Mouse (Mus musculus): ENCODE data around the gene Sephs1. TPM values are rescaled to one million over a fixed set of nuclear protein-coding genes. Genes with fewer than 3 reads are reported as not detected.
A peak's percentile ranks its signal among the peaks of the same experiment; 100 is the strongest.

The Sephs1 gene
- polyA plus RNA-seq, 1 experiment from 2014 or later: 96.7 TPM

DNA sequence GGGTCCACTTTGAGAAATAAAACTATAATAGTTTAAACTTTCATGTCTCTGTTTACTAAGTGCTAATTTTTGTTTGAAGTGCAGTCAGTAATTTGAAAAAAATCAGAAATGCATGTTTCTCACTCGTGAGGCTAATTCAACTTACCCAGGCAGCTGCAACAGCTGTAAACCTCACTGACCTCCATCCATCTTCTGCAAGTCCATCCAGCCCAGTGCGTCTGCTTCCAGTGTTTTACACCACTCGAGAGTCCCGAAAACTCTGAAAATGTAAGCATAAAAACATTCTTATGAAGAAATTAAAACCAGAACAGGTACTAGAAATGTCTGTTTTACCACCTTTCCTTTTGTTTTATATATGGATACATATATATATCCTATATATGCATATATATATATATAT lies 29.2 kb downstream of the Sephs1 start:
- ATAC-seq: no peak
- no peak overlapping the region for H3K27ac ChIP-seq
- H3K27me3 ChIP-seq: no peaks in the 10 kb centered on the region
- H3K4me2 ChIP-seq: no peak overlapping the region
- H3K36me3 ChIP-seq (ENCODE audit: poor library complexity, severe bottlenecking): peaks cover 41% of the 10 kb centered on the region
- H3K4me3 ChIP-seq: no peak overlapping the region
- 94% methylated on average over 4 of the region's 4 CpGs for WGBS
- no peak overlapping the region for H3K9ac ChIP-seq
- H3K9me3 ChIP-seq (replicated peaks): no peaks in the 10 kb centered on the region
- no peaks in the 10 kb centered on the region for H3K4me1 ChIP-seq

DNA sequence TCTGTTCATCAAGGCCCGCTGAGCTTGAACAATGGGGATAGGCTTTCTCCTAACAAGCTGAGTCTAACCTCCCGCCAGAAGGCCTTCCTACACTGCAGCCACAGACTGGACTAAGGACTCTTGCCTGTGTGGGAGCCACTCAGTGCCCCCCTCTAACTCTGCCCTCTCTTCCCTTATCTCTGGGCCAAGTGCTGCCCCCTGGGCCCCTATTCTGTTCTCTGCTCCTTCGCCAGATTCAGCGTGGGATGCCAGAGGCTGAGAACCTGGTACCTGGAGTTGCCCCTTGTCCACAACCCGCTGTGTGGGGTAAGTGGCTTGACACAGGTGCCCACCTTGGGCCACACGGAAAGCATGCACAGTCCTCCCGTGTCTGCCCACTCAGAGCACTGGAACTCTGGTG lies 32.6 kb downstream of the Sephs1 start:
- Histone ChIP-seq H3K4me3 (no peak overlapping the region), H3K9ac (no peak overlapping the region), H3K27ac (no peak overlapping the region), H3K9me3 (replicated peaks) (no peaks in the 10 kb centered on the region), H3K27me3 (no peaks in the 10 kb centered on the region), H3K4me1 (0 out of 2 replicates have a peak, but pooled peaks cover 3% of the 10 kb centered on the region), H3K36me3 (ENCODE audit: poor library complexity, severe bottlenecking) (peaks cover 9% of the 10 kb centered on the region), H3K4me2 (no peak overlapping the region)
- no peak for ATAC-seq
- 63% methylated on average over 7 of the region's 7 CpGs for WGBS

DNA sequence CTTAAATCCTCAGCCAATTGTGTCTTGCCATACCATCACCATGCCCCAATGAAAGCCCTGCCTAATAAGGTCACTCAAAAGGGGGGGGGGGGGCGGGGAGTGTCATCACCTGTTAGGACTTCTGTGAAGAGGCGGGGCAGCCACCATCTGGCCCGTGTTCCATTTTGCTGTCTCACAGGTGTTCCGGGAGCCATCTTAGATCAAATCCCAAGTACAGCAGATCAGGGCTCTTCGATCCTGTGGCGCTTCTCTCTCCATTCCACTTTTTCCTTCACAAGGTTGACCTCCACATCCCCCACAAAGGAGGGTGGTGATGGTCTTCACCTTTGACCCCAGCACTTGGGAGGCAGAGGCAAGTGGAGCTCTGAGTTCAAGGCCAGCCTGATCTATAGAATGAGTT lies 34.7 kb downstream of the Sephs1 start:
- no peak overlapping the region for H3K9ac ChIP-seq
- no peak overlapping the region for H3K27ac ChIP-seq
- 0 out of 2 replicates have a peak, but pooled peaks cover 8% of the 10 kb centered on the region for H3K4me1 ChIP-seq
- 77% methylated on average over 6 of the region's 6 CpGs for WGBS
- no peaks in the 10 kb centered on the region for H3K36me3 ChIP-seq (ENCODE audit: poor library complexity, severe bottlenecking)
- H3K9me3 ChIP-seq (replicated peaks): no peaks in the 10 kb centered on the region
- no peaks in the 10 kb centered on the region for H3K27me3 ChIP-seq
- ATAC-seq: no peak
- no peak overlapping the region for H3K4me2 ChIP-seq
- no peak overlapping the region for H3K4me3 ChIP-seq

- H3K4me3 ChIP-seq: no peak overlapping the region
- no peaks in the 10 kb centered on the region for H3K27me3 ChIP-seq
- no peaks in the 10 kb centered on the region for H3K36me3 ChIP-seq (ENCODE audit: poor library complexity, severe bottlenecking)
- H3K4me1 ChIP-seq: 0 out of 2 replicates have a peak, but pooled peaks cover 8% of the 10 kb centered on the region
- 0 out of 2 replicates have a peak overlapping the region, but pooled peaks have one; percentile 19 for H3K4me2 ChIP-seq
- no peak for ATAC-seq
- 17% methylated on average over 8 of the region's 8 CpGs for WGBS
- H3K27ac ChIP-seq: no peak overlapping the region
- H3K9me3 ChIP-seq (replicated peaks): no peaks in the 10 kb centered on the region
- H3K9ac ChIP-seq: no peak overlapping the region
Observed at GRCm38 (mm10) chr2:4917326-4918021, 36.1 kb downstream of the Sephs1 start.

DNA sequence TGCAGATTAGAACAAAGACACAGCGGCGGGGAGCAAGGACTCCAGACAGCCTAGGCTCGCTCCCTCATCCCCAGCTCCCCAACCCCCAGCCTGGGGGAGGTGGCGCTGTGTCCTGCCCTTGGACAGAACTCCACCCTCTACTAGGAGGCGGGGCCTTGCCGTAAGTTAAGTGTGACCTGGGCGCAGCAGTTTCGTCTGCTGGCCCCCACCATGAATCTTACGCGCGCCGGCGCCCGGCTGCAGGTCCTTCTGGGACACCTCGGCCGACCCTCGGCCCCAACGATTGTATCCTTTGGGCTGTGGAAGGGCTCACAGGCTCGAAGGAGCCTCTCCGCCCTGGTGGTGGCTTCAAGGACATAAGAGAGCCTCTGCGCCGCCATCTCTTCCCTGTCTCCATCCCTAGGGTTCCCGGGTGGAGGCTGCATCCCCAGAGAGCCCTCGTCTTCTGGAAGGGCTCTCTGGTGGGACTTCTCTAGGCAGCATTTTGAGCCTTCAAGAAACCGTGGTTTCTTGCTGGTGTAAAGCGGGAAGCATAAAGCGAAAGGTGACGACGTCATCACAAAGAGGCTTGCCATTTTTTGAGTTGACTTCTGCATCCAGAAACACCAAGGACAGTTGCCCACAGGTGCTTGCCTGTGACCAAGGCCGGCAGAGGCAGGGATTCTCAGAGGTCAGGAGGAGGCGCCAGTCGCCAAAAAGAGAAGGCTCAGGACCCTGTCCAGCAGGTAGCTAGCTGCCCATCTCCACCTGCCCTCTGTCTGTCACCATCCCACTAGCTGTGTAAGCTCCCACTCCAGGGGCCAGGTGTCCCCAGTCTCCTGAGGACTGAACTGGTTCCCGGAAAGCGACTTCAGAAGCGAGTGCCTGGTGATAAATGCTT lies 37.7 kb downstream of the Sephs1 start, which contains the start of gene Phyh:
Phyh (plus strand) TSS at position 160 of the 880 bp plus-strand sequence.
- H3K27ac ChIP-seq: peak within 1 kb of the TSS; percentile 14
- 8% methylated on average over 35 of the region's 35 CpGs for WGBS

GRCm38 (mm10) chr2:4921019-4921418 lies 39.7 kb downstream of the Sephs1 start:
- H3K4me2 ChIP-seq: no peak overlapping the region
- ATAC-seq: no peak
- no peaks in the 10 kb centered on the region for H3K36me3 ChIP-seq (ENCODE audit: poor library complexity, severe bottlenecking)
- 0 out of 2 replicates have a peak, but pooled peaks cover 8% of the 10 kb centered on the region for H3K4me1 ChIP-seq
- no peaks in the 10 kb centered on the region for H3K27me3 ChIP-seq
- H3K4me3 ChIP-seq: no peak overlapping the region
- no peak overlapping the region for H3K27ac ChIP-seq
- 67% methylated on average over 5 of the region's 5 CpGs for WGBS
- no peak overlapping the region for H3K9ac ChIP-seq
- H3K9me3 ChIP-seq (replicated peaks): no peaks in the 10 kb centered on the region

More for the DNA sequence above, 37.7 kb downstream of the Sephs1 start, which contains the start of gene Phyh:
- H3K4me3 ChIP-seq: peak within 1 kb of the TSS; percentile 53
- H3K4me2 ChIP-seq: peak within 1 kb of the TSS; percentile 79
- peak within 1 kb of the TSS; percentile 76 for H3K9ac ChIP-seq
- H3K27me3 ChIP-seq: no peaks in the 10 kb centered on the region
- H3K36me3 ChIP-seq (ENCODE audit: poor library complexity, severe bottlenecking): no peaks in the 10 kb centered on the region
- H3K4me1 ChIP-seq: 0 out of 2 replicates have a peak, but pooled peaks cover 8% of the 10 kb centered on the region
- H3K9me3 ChIP-seq (replicated peaks): no peaks in the 10 kb centered on the region
- ATAC-seq: peak; percentile 95

DNA sequence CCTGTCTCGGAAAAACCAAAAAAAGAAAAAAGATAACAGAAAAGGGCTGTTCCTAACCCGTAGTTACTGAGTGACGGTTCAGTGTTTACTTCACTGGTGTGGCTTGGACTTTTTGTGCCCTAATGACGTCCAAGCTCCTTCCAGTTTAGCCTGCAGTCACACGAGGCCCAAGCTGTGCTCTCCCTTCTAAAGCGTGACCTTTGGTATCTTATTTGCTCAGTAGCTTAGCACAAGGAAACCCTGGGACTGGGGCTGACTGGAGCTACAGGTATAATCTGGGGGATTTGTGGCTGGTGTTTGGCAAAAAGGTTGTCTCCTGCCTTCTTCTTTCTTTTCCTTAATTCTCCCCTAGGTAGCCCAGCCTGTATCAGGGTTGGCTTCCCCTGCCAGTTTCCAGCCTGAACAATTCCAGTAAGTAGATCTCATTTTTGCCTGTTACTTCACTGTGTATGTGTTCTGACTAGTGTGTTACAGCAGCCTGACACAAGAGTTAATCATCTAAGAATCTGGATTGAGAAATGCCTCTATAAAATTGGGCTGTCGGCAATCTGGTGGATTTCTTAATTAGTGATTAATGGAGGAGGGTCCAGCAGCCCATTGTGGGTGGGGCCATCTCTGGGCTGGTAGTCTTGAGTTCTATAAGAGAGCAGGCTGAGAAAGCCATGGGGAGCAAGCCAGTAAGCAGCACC lies 41.3 kb downstream of the Sephs1 start:
- no peaks in the 10 kb centered on the region for H3K27me3 ChIP-seq
- H3K27ac ChIP-seq: no peak overlapping the region
- 0 out of 2 replicates have a peak, but pooled peaks cover 8% of the 10 kb centered on the region for H3K4me1 ChIP-seq
- no peak overlapping the region for H3K9ac ChIP-seq
- WGBS: 60% methylated on average over 7 of the region's 7 CpGs
- H3K4me3 ChIP-seq: no peak overlapping the region
- H3K9me3 ChIP-seq (replicated peaks): no peaks in the 10 kb centered on the region
- no peak overlapping the region for H3K4me2 ChIP-seq
- H3K36me3 ChIP-seq (ENCODE audit: poor library complexity, severe bottlenecking): no peaks in the 10 kb centered on the region
- ATAC-seq: no peak

DNA sequence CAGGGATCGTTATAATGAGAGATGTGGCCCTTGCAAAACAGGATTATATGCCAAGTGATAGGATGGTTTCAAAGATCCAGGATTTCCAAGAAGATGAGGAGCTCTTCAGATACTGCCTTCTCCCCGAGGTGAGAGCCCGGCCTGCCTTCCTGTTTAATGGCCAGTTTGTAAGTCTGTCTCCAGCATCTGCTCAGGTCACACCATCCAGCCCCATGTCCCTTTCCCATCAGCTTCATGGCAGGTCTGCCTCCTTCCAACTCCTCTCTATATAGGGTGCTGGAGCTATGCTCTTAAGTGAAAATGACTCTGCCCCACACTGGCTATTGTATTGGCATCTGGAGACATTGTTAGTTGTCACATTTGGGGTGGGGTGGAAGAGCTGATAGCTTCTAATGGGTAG lies 46.0 kb downstream of the Sephs1 start:
- H3K9ac ChIP-seq: no peak overlapping the region
- no peak overlapping the region for H3K4me2 ChIP-seq
- no peaks in the 10 kb centered on the region for H3K9me3 ChIP-seq (replicated peaks)
- H3K27ac ChIP-seq: no peak overlapping the region
- 85% methylated on average over 3 of the region's 3 CpGs for WGBS
- ATAC-seq: no peak
- H3K4me1 ChIP-seq: no peaks in the 10 kb centered on the region
- no peak overlapping the region for H3K4me3 ChIP-seq
- no peaks in the 10 kb centered on the region; the same call in 1 of the 2 replicates for H3K36me3 ChIP-seq (ENCODE audit: poor library complexity, severe bottlenecking)
- no peaks in the 10 kb centered on the region for H3K27me3 ChIP-seq

- no peak for ATAC-seq
- no peaks in the 10 kb centered on the region for H3K9me3 ChIP-seq (replicated peaks)
- H3K4me2 ChIP-seq: no peak overlapping the region
- H3K27ac ChIP-seq: no peak overlapping the region
- no peaks in the 10 kb centered on the region for H3K4me1 ChIP-seq
- no peaks in the 10 kb centered on the region; the same call in 1 of the 2 replicates for H3K36me3 ChIP-seq (ENCODE audit: poor library complexity, severe bottlenecking)
- H3K9ac ChIP-seq: no peak overlapping the region
- H3K27me3 ChIP-seq: no peaks in the 10 kb centered on the region
- H3K4me3 ChIP-seq: no peak overlapping the region
- 96% methylated on average over 2 of the region's 2 CpGs for WGBS
Observed at GRCm38 (mm10) chr2:4929230-4929629, 47.9 kb downstream of the Sephs1 start.

DNA sequence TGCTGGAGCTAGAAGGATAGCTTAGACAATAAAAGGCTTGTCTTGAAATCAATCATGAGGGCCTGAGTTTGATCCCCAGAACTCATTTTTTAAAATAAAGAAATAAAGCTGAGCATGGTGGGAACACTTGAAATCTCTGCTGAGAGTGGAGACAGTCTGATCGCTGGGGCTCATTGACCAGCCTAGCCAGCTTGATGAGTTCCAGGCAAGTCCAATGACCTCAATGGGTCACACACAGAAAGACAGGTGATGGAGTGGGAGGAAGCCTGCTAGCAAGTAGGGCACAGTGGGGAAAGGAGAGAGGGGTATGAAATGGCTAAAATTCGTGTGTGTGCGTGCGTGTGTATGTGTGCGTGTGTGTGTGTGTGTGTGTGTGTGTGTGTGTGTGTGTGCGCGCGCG lies 53.2 kb downstream of the Sephs1 start:
- Histone ChIP-seq H3K27me3 (no peaks in the 10 kb centered on the region), H3K4me3 (no peak overlapping the region), H3K4me2 (no peak overlapping the region), H3K27ac (no peak overlapping the region), H3K9me3 (replicated peaks) (no peaks in the 10 kb centered on the region; the same call in 1 of the 2 replicates), H3K4me1 (no peaks in the 10 kb centered on the region), H3K36me3 (ENCODE audit: poor library complexity, severe bottlenecking) (peaks cover 16% of the 10 kb centered on the region; the same call in 1 of the 2 replicates), H3K9ac (no peak overlapping the region)
- ATAC-seq: no peak
- 95% methylated on average over 9 of the region's 9 CpGs for WGBS

DNA sequence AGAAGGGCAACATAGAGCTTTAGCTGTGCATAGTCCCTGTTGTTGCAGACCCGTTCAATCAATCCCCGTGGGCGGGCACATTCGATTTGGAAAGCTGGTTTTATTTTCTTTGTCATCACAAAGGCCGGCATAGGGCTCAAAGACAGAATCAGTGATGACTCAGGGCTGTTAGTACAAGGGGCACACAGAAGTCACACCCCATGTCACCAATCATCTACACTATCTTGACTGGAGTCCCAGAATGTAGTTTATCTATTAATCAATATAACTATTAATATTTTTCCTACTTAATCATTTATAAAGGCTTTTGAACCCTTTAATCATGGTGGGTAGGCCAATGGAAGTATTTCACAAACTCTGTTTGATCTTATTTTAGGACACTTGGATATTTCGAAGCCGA lies 56.6 kb downstream of the Sephs1 start:
- H3K9me3 ChIP-seq (replicated peaks): no peaks in the 10 kb centered on the region; the same call in 1 of the 2 replicates
- ATAC-seq: no peak
- no peaks in the 10 kb centered on the region for H3K4me1 ChIP-seq
- no peak overlapping the region for H3K27ac ChIP-seq
- WGBS: 91% methylated on average over 7 of the region's 7 CpGs
- no peak overlapping the region for H3K9ac ChIP-seq
- no peak overlapping the region for H3K4me3 ChIP-seq
- H3K4me2 ChIP-seq: no peak overlapping the region
- no peaks in the 10 kb centered on the region for H3K27me3 ChIP-seq
- peaks cover 16% of the 10 kb centered on the region; the same call in 1 of the 2 replicates for H3K36me3 ChIP-seq (ENCODE audit: poor library complexity, severe bottlenecking)

Data from forebrain, embryonic 13.5 days (tissue).